Mouse (Mus musculus): ENCODE data around the gene Slc26a3. TPM values are rescaled to one million over a fixed set of nuclear protein-coding genes. Genes with fewer than 3 reads are reported as not detected.

Gene Slc26a3
- 0.49 TPM in 1 of 2 replicates, not detected in the other for total RNA-seq (2017)

DNA sequence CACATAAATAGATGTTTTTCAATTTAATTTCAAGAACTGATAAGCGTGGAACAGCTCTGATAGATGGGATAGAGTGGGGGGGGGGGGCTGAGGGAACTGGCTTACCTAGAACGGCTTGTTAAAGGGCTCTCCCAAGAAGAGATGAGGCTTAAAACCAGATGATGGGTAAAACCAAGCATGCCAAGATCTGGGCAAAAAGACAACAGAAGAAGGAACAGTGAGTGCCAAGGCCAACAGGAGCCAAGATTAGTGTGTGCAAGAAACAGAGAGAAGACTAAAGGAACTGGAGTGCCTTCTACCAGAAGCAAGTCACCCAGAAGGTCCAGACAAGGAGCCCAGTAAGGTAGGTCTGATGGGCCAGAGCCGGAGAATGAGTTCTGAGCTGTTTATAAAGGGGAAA, at the start of gene Slc26a3:
Slc26a3 (plus strand) TSS at position 301 of the 400 bp plus-strand sequence.
- no peak for ATAC-seq (ENCODE audit: extremely low read depth, insufficient number of reproducible peaks, low FRiP score, poor library complexity, severe bottlenecking)

- no peak for ATAC-seq (ENCODE audit: extremely low read depth, insufficient number of reproducible peaks, low FRiP score, poor library complexity, severe bottlenecking)
Observed at GRCm38 (mm10) chr12:31350191-31350943, 40.3 kb upstream of the Slc26a3 start.

DNA sequence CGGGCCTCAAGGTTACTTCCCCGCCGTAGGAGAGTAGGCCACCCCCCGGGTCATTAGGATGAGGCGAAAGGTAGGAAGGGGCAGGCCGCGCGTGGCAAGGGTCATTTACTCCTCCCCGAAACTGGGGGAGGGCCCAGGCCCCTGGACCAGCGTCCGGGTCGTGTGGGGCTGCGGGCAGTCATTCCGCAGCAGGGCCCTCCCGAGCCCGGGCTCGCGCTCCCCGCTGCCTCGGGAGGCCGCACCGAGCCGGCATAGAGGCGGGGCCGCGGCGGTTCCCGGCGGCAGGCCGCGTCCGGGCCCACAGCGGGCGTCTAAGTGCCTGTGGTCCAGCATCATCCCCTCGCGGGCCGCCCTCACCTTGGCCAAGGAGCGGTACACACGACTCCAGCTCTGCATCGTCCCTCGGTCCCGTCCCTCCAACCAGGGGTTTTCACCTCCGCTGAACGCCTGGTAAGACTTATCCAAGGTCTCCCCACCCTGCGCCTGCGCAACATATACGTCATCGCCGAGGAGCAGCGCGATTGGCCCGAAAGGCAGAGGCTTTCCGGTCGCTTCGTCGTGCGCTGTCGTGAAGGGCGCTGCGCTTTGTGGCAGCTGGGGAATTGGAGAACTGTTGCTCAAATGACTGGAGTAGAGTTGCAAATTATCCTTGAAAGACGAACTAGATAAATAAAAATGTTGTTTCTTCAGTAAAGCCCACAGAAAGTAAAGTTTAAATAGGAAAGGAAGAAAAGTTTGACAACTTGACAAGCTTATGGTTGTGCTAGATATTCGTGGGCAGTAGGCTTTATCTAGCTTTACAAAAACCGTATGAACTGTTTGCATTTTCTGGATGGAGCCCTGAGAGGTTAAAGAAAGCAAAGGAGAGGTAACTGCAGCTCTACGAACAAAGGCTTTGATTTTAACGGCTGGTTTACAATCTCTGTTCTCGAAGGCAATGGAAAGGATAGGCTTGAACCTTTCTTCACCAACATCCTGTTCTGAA, 39.4 kb upstream of the Slc26a3 start, which contains the start of gene Dld:
Dld (minus strand) TSS at position 510 of the 985 bp plus-strand sequence.
- peak; percentile 100 for ATAC-seq (ENCODE audit: extremely low read depth, insufficient number of reproducible peaks, low FRiP score, poor library complexity, severe bottlenecking)

DNA sequence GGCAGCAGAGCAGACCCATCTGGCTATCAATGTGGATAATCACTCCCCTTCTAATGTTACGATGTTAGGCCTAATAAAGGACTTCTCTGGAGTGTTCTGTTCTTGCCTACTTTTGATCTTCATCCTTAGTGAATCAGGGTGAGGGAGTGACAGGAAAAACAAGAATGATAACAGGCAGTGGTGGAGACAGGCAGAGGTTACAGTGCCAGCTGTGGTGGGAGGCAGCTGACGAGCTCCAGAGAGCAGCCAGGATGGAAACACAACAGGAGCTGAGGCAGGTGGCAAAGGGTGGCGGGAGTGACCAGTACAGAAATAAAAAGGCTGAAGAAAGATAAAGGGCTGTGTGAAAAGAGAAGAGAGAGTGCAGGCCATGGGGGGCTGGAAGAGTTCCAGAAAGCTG, 24.2 kb upstream of the Slc26a3 start:
- no peak for ATAC-seq (ENCODE audit: extremely low read depth, insufficient number of reproducible peaks, low FRiP score, poor library complexity, severe bottlenecking)

GRCm38 (mm10) chr12:31367721-31368120, 22.9 kb upstream of the Slc26a3 start:
- ATAC-seq (ENCODE audit: extremely low read depth, insufficient number of reproducible peaks, low FRiP score, poor library complexity, severe bottlenecking), result no peak

DNA sequence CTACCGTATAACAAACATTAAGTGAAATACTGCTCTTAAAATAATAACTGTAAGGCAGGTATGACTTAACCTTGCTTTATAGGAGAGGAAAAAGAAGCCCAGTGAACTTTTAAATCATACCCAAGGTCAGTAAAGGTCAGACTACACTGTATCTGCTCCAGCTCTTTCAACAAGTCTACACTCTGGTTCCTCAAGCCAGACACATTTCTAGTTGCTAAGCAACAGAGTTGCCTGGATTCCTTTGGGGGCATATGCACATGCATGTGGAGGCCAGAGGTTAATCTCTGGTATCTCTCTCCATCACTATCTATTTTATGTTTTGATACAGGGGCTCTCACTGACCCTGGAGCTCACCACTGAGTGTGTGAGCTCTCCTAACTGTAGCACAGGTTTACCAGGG, 21.6 kb upstream of the Slc26a3 start:
- no peak for ATAC-seq (ENCODE audit: extremely low read depth, insufficient number of reproducible peaks, low FRiP score, poor library complexity, severe bottlenecking)

DNA sequence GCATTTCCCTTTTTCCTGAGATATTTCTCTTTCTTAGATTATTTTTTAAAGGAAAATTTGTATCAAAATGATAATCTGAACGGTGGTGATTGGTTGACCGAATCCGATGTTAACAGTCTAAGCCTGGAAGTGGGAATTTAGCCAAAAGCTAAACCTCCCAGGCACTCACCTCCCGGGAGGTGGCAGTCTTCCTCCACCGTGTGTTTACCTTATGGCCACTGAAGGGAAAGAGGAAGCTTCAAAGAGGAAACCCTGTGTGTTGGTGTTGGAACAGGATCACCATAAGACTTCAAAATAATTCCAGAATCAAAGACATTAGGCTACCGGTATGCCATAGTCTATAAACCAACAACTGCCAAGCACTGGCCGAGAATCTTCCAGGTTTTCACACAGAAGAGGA, 21.0 kb upstream of the Slc26a3 start:
- ATAC-seq (ENCODE audit: extremely low read depth, insufficient number of reproducible peaks, low FRiP score, poor library complexity, severe bottlenecking), result no peak

GRCm38 (mm10) chr12:31374603-31375282, 15.9 kb upstream of the Slc26a3 start:
- ATAC-seq (ENCODE audit: extremely low read depth, insufficient number of reproducible peaks, low FRiP score, poor library complexity, severe bottlenecking), result peak; percentile 65

GRCm38 (mm10) chr12:31375283-31375615, 15.4 kb upstream of the Slc26a3 start:
- no peak for ATAC-seq (ENCODE audit: extremely low read depth, insufficient number of reproducible peaks, low FRiP score, poor library complexity, severe bottlenecking)

DNA sequence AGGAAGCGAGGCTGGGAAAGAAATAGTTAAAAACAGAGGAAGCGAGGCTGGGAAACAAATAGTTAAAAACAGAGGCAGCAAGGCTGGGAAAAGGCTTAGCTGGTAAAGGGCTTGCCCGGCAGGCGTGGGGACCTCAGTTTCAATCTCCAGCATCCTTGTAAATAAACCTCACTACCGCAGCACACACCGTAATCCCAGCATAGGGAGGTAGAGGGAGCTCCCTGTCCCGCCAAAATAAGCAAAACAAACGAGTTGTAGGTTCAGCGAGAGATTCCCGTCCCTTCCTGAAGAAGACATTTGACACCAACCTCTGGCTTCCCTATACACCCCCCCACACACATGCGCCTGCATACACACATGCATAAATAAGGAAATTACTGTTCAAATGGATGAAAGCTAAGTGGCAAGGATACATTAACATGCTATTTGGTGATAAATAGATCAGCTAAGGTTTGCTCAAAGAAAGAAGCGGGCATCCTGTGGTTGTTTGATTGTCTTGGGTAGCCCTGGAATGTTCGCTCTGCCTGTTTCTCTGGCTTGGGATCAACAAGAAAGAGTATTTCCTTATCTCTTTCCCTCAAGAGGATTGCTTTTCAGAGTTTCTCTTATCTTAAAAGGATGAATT, 14.2 kb upstream of the Slc26a3 start:
- no peak for ATAC-seq (ENCODE audit: extremely low read depth, insufficient number of reproducible peaks, low FRiP score, poor library complexity, severe bottlenecking)

DNA sequence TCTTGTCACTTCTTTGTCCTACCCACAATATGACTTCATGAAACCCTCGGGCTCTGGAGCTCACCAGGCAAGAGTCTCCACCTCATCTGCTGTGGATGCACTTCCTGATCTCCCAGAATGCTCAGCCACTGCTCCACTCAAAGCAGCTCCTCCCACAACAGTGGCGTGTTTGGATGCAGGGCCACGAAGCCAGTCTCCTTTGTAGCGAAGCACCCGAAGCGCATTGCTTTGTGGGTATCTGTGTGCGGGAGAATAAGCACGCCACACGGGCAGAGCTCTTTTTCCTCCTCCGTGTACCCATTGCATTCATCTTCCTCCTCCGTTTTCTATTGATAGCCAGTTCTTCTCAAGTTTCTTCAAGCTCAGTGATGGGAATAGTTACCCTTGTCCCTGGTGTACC, 13.4 kb upstream of the Slc26a3 start:
- ATAC-seq (ENCODE audit: extremely low read depth, insufficient number of reproducible peaks, low FRiP score, poor library complexity, severe bottlenecking), result no peak

DNA sequence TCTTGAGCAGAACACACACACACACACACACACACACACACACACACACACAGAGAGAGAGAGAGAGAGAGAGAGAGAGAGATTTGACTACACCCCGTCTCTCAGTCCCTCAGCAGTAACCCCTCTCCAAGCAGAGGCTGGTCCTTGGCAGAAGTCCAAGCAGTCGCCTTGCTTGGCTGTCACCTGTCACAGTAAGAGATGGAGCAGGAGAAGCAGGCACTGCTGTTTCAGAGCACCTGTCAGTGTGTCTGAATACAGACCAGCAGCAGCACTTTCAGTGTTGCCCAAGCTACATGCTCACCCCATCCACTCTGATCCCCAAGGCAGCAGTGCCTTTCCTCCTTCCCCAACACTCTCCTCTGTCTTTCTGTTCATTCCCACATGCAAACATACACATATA, 9.8 kb upstream of the Slc26a3 start:
- ATAC-seq (ENCODE audit: extremely low read depth, insufficient number of reproducible peaks, low FRiP score, poor library complexity, severe bottlenecking), result no peak

GRCm38 (mm10) chr12:31382451-31382850, 8.2 kb upstream of the Slc26a3 start:
- ATAC-seq (ENCODE audit: extremely low read depth, insufficient number of reproducible peaks, low FRiP score, poor library complexity, severe bottlenecking), result no peak

GRCm38 (mm10) chr12:31387303-31387702, 3.4 kb upstream of the Slc26a3 start:
- ATAC-seq (ENCODE audit: extremely low read depth, insufficient number of reproducible peaks, low FRiP score, poor library complexity, severe bottlenecking), result no peak

GRCm38 (mm10) chr12:31391696-31392095, 1.0 kb downstream of the Slc26a3 start:
- no peak for ATAC-seq (ENCODE audit: extremely low read depth, insufficient number of reproducible peaks, low FRiP score, poor library complexity, severe bottlenecking)

DNA sequence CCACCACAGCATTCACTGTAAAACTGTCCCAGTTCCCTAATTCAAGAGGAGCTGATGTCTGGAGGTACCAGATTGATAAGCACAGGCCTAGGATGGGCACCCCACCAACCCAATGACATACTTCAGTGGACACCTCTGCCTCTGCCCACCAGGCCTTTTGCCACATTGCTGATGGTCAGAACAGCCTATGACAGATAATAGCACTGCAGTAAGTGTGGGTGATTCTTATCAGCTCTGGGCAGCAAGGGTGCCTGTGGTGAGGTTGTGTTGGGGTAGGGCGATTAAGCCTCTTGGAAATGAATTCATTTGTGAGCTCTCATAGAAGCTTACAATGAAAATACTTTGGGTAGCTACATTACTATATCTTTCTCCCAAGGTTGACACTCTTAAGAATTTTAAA, 5.2 kb downstream of the Slc26a3 start:
- no peak for ATAC-seq (ENCODE audit: extremely low read depth, insufficient number of reproducible peaks, low FRiP score, poor library complexity, severe bottlenecking)

GRCm38 (mm10) chr12:31397709-31398108, 7.0 kb downstream of the Slc26a3 start:
- ATAC-seq (ENCODE audit: extremely low read depth, insufficient number of reproducible peaks, low FRiP score, poor library complexity, severe bottlenecking), result no peak

- ATAC-seq (ENCODE audit: extremely low read depth, insufficient number of reproducible peaks, low FRiP score, poor library complexity, severe bottlenecking), result no peak
Observed at GRCm38 (mm10) chr12:31400821-31401220, 10.2 kb downstream of the Slc26a3 start.

DNA sequence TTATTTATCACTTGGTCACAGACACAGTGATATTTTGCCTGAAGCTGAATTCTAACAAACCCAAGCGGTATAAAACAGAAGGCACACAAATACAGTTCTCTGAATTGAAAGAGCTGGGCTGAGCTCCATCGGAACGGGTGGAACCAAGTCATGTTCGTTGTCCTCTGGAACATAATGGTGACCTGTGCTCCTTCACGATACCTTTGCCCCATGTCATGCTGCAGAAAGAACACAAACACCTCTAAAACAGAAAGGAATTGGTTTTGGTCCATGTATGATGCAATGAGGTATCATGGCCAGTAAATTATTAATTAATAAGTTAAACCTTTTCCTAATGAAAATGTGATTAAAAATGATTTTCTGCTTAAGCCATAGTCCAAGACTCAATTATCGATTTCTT, 11.3 kb downstream of the Slc26a3 start:
- no peak for ATAC-seq (ENCODE audit: extremely low read depth, insufficient number of reproducible peaks, low FRiP score, poor library complexity, severe bottlenecking)
